Mouse (Mus musculus) gastrocnemius, postnatal 4 days (tissue): ENCODE measurements around the gene Igfbp7. TPM values are rescaled to one million over a fixed set of nuclear protein-coding genes. Genes with fewer than 3 reads are reported as not detected.

Experiments
- total RNA-seq, 2 experiments: library from RNA; stranded (reverse); gene quantifications; 2 replicates each; pipeline ENCODE4 v1.2.3; 2021

Igfbp7 gene
- total RNA-seq, 2 experiments from 2014 or later = 295 to 321 TPM

Other genes starting within 250 kb of the Igfbp7 start
- 1 to 10 TPM; 2.7 to 4.0 TPM for gene Spink2, start 196.6 kb downstream of the Igfbp7 start, total RNA-seq
- 10 to 100 TPM; 26.3 to 26.4 TPM for gene Rest, start 142.6 kb downstream of the Igfbp7 start, total RNA-seq
- 10 to 100 TPM; 14.2 to 15.9 TPM for gene Noa1, start 98.0 kb downstream of the Igfbp7 start, total RNA-seq
- 10 to 100 TPM; 31.5 to 35.7 TPM for gene Polr2b, start 97.9 kb downstream of the Igfbp7 start, total RNA-seq